Mouse (Mus musculus): ENCODE results near the gene Myocd.
A peak's percentile ranks its signal among the peaks of the same experiment; 100 is the strongest.

The Myocd gene

GRCm38 (mm10) chr11:65211701-65212100, 58.1 kb downstream of the Myocd start:
- DNase-seq: no peak

GRCm38 (mm10) chr11:65209441-65209840, 60.3 kb downstream of the Myocd start:
- DNase-seq: no peak

- no peak for DNase-seq
Observed at GRCm38 (mm10) chr11:65205306-65205705, 64.5 kb downstream of the Myocd start.

- DNase-seq: no peak
Observed at GRCm38 (mm10) chr11:65204651-65205050, 65.1 kb downstream of the Myocd start.

GRCm38 (mm10) chr11:65203020-65203419, 66.8 kb downstream of the Myocd start:
- no peak for DNase-seq

- DNase-seq: no peak
Observed at GRCm38 (mm10) chr11:65202236-65202635, 67.6 kb downstream of the Myocd start.

GRCm38 (mm10) chr11:65198026-65198425, 71.8 kb downstream of the Myocd start:
- DNase-seq: no peak

- peak; percentile 79 for DNase-seq
Observed at GRCm38 (mm10) chr11:65197280-65197679, 72.5 kb downstream of the Myocd start.

- DNase-seq: no peak
Observed at GRCm38 (mm10) chr11:65186974-65187373, 82.8 kb downstream of the Myocd start.

GRCm38 (mm10) chr11:65185114-65185513, 84.7 kb downstream of the Myocd start:
- DNase-seq: no peak

GRCm38 (mm10) chr11:65170121-65170750, 99.6 kb downstream of the Myocd start:
- no peak for DNase-seq

- peak; percentile 75 for DNase-seq
Observed at GRCm38 (mm10) chr11:65162767-65163120, 107.0 kb downstream of the Myocd start, which contains the start of gene Arhgap44. Arhgap44 (minus strand) TSS chr11:65162961.

GRCm38 (mm10) chr11:65161881-65162766, 107.7 kb downstream of the Myocd start:
- peak; percentile 79 for DNase-seq

GRCm38 (mm10) chr11:65160991-65161880, 108.6 kb downstream of the Myocd start:
- peak; percentile 49 for DNase-seq

GRCm38 (mm10) chr11:65159791-65160190, 110.0 kb downstream of the Myocd start, which contains the start of gene 1700086D15Rik:
1700086D15Rik (minus strand) TSS chr11:65159891.
- no peak for DNase-seq

- DNase-seq: no peak
Observed at GRCm38 (mm10) chr11:65158658-65158990, 111.2 kb downstream of the Myocd start.

GRCm38 (mm10) chr11:65157966-65158657, 111.7 kb downstream of the Myocd start:
- peak; percentile 33 for DNase-seq

GRCm38 (mm10) chr11:65153006-65153405, 116.8 kb downstream of the Myocd start:
- peak; percentile 68 for DNase-seq

- DNase-seq: no peak
Observed at GRCm38 (mm10) chr11:65148441-65148840, 121.3 kb downstream of the Myocd start.

GRCm38 (mm10) chr11:65142838-65143417, 126.9 kb downstream of the Myocd start:
- DNase-seq: no peak

GRCm38 (mm10) chr11:65139030-65139429, 130.8 kb downstream of the Myocd start:
- DNase-seq: no peak

- DNase-seq: no peak
Observed at GRCm38 (mm10) chr11:65137145-65137652, 132.6 kb downstream of the Myocd start.
